8 mouse cellular contexts compared by ENCODE assay signal in genomic region chr11:120519738-120520137, GRCm38 (mm10). TPM values are rescaled to one million over a fixed set of nuclear protein-coding genes. Genes with fewer than 3 reads are reported as not detected.
DNase-seq lines count a peak whose midpoint lies in the region; ATAC-seq and TF ChIP-seq lines count a peak whose summit lies in the region.

No protein-coding gene starts in this region.

- peak overlapping the region; percentile 25 for H3K4me3 ChIP-seq in heart, adult 2 months
- H3K4me3 ChIP-seq in limb, embryonic 10.5 days, result peak overlapping the region; percentile 16; the same call in 1 of the 2 replicates

- no peaks in the 10 kb centered on the region for H3K79me2 ChIP-seq in heart, adult 2 months (replicated peaks; ENCODE audit: control insufficient read depth, insufficient read depth, low read length)

- no peaks in the 10 kb centered on the region for H3K9me3 ChIP-seq in limb, embryonic 10.5 days (replicated peaks)

- H3K36me3 ChIP-seq in heart, adult 2 months (ENCODE audit: control insufficient read depth, insufficient read depth, low read length), result peaks cover 3% of the 10 kb centered on the region; the same call in 1 of the 2 replicates
- H3K36me3 ChIP-seq in limb, embryonic 10.5 days, result no peaks in the 10 kb centered on the region

- CTCF ChIA-PET in Patski (lab: Charles Lee), result interaction anchor here (1.2 to 1.8 kb wide), 2 partner anchors 18 to 34 kb away, joined by 3 to 5 read pairs; no protein-coding TSS in a partner anchor

- 0 out of 2 replicates have a peak, but pooled peaks have one; percentile 28 for TF ChIP-seq EP300 in heart, adult 2 months (IDR thresholded peaks at IDR 0.05; ENCODE audit: insufficient read depth, low read depth, low read length)

- no peaks in the 10 kb centered on the region for H3K27me3 ChIP-seq in Patski
- no peaks in the 10 kb centered on the region for H3K27me3 ChIP-seq in heart, adult 2 months (ENCODE audit: control insufficient read depth, insufficient read depth, low read length)
- no peaks in the 10 kb centered on the region for H3K27me3 ChIP-seq in limb, embryonic 10.5 days (ENCODE audit: low read depth, poor library complexity, severe bottlenecking)

- POLR2A ChIA-PET in Patski (lab: Charles Lee), result interaction anchor here (0.6 to 1.8 kb wide), 2 partner anchors 18 to 33 kb away, joined by 3 to 5 read pairs; no protein-coding TSS in a partner anchor

- peak; percentile 25 to 27 for DNase-seq in B cell, adult 2 months
- DNase-seq in Patski (ENCODE audit: low read depth, low spot score), result no peak
- peak; percentile 73 to 84 for DNase-seq in heart, adult 2 months
- no peak for DNase-seq in limb, embryonic 10.5 days (ENCODE audit: low spot score)
- DNase-seq in mesoderm, embryonic 11.5 days (ENCODE audit: low read depth, low spot score), result peak; percentile 28
- no peak for DNase-seq in cerebellum, adult 11 months
- no peak for DNase-seq in frontal cortex, postnatal 25 days (ENCODE audit: low spot score in 2 of 2)

- no peak for TF ChIP-seq CTCF in Patski (IDR thresholded peaks at IDR 0.05)
- no peak for TF ChIP-seq CTCF in heart, adult 2 months (IDR thresholded peaks at IDR 0.05)

- intact Hi-C loops in heart, adult 2 months (cut with DNase I), result loop anchor here (2.0 to 10.0 kb wide), 3 partner anchors 19 to 255 kb away; partner anchors contain the start of gene Mcrip1

- peaks cover 14% of the 10 kb centered on the region for H3K4me1 ChIP-seq in heart, adult 2 months (ENCODE audit: control insufficient read depth, insufficient read depth, low read length)
- peaks cover 26% of the 10 kb centered on the region for H3K4me1 ChIP-seq in limb, embryonic 10.5 days

- peak overlapping the region; percentile 50 for H3K9ac ChIP-seq in heart, adult 2 months (ENCODE audit: low read depth, low read length)

- ATAC-seq in Patski, result peak; percentile 47
- ATAC-seq in frontal cortex, adult (ENCODE audit: low TSS enrichment), result no peak

- in situ Hi-C loops in Patski (cut with MboI; ENCODE audit: low pct_unique_long_range_greater_than_20kb), result loop anchor here (5.0 kb wide), 1 partner anchor 43 kb away; no protein-coding TSS in a partner anchor

- peak overlapping the region; percentile 89 for H3K27ac ChIP-seq in heart, adult 2 months
- peak overlapping the region; percentile 66; the same call in 1 of the 2 replicates for H3K27ac ChIP-seq in limb, embryonic 10.5 days

- peak; percentile 64 for TF ChIP-seq POLR2A in heart, adult 2 months (IDR thresholded peaks at IDR 0.05; ENCODE audit: insufficient read depth, low read depth, low read length)

- WGBS in heart, adult 2 months, result 7% methylated on average over 9 of the region's 9 CpGs
- WGBS in limb, embryonic 10.5 days, result 52% methylated on average over 9 of the region's 9 CpGs

RNA-seq across cellular contexts. Expression of gene Gcgr, which starts 10.8 kb away (rescaled TPM):
- not detected for polyA plus RNA-seq in Patski (2021)
- under 1 TPM; 0.68 to 0.73 TPM for total RNA-seq in heart, adult 2 months (2021)
- polyA plus RNA-seq in heart, adult 2 months (2012; rRNA removed), result 2.1 and 2.3 TPM in 2 replicates
- polyA plus RNA-seq in limb, embryonic 10.5 days (2016; fragmentation: Nextera tagmentation; extraction: Ambion mirVana), result 0.26 and 1.1 TPM in 2 replicates

RNA-seq across cellular contexts. Expression of gene Slc25a10, which starts 28.1 kb away (rescaled TPM):
- 41.2 TPM for polyA plus RNA-seq in Patski (2021)
- total RNA-seq in heart, adult 2 months (2021), result 10 to 100 TPM; 14.1 to 14.6 TPM
- polyA plus RNA-seq in heart, adult 2 months (2012; rRNA removed), result 32.6 and 40.9 TPM in 2 replicates
- polyA plus RNA-seq in limb, embryonic 10.5 days (2016; fragmentation: Nextera tagmentation; extraction: Ambion mirVana), result 69.0 and 71.8 TPM in 2 replicates

RNA-seq across cellular contexts. Expression of gene Mcrip1, which starts 29.8 kb away (rescaled TPM):
- polyA plus RNA-seq in Patski (2021), result 78.0 TPM
- 10 to 100 TPM; 38.5 to 43.9 TPM for total RNA-seq in heart, adult 2 months (2021)
- 84.9 and 97.4 TPM in 2 replicates for polyA plus RNA-seq in heart, adult 2 months (2012; rRNA removed)
- 223 and 235 TPM in 2 replicates for polyA plus RNA-seq in limb, embryonic 10.5 days (2016; fragmentation: Nextera tagmentation; extraction: Ambion mirVana)

RNA-seq across cellular contexts. Expression of gene Ppp1r27, which starts 31.2 kb away (rescaled TPM):
- polyA plus RNA-seq in Patski (2021), result not detected
- under 1 TPM in 1 of 2 experiments, not detected in 1; 0.34 TPM for total RNA-seq in heart, adult 2 months (2021)
- polyA plus RNA-seq in heart, adult 2 months (2012; rRNA removed), result 0.64 and 0.96 TPM in 2 replicates
- 0.25 and 0.26 TPM in 2 replicates for polyA plus RNA-seq in limb, embryonic 10.5 days (2016; fragmentation: Nextera tagmentation; extraction: Ambion mirVana)

RNA-seq across cellular contexts. Expression of gene Mrpl12, which starts 35.3 kb away (rescaled TPM):
- 172 TPM for polyA plus RNA-seq in Patski (2021)
- total RNA-seq in heart, adult 2 months (2021), result 100 to 1,000 TPM; 207 to 232 TPM
- 199 and 200 TPM in 2 replicates for polyA plus RNA-seq in heart, adult 2 months (2012; rRNA removed)
- 187 and 250 TPM in 2 replicates for polyA plus RNA-seq in limb, embryonic 10.5 days (2016; fragmentation: Nextera tagmentation; extraction: Ambion mirVana)

Comparison
In these comparisons a context has a peak if more than half of its experiments do, and no peak if none do; other contexts are left out.
1. DNase-seq: peak in B cell, adult 2 months (2 of 2), heart, adult 2 months (2 of 2) and mesoderm, embryonic 11.5 days (single experiment); none in Patski (single experiment), limb, embryonic 10.5 days (single experiment), cerebellum, adult 11 months (single experiment) and frontal cortex, postnatal 25 days (0 of 2).